Mouse (Mus musculus) limb, embryonic 11.5 days (tissue): ENCODE results near the gene Gm45261. TPM values are rescaled to one million over a fixed set of nuclear protein-coding genes. Genes with fewer than 3 reads are reported as not detected.

Source experiments
- ATAC-seq: fragments of 200-750 bp; cut with Nextera tagmentation; 2 replicates; pipeline ENCODE4 v1.8.0; 2017; ENCODE audit warnings: low read depth; ENCODE audit not compliant: insufficient number of reproducible peaks, low FRiP score, low TSS enrichment
- DNase-seq: peaks from one replicate; pipeline ENCODE4 v3.0.0-alpha.2; 2015; ENCODE audit warnings: low spot score
- H3K27ac ChIP-seq: fragments of 300-500 bp; sonication (generic); replicated peaks from 2 replicates; pipeline ENCODE4 v1.5.1; 2014; ENCODE audit warnings: low read depth, mild to moderate bottlenecking, low read length
- H3K27me3 ChIP-seq: fragments of 300-500 bp; sonication (generic); 2 replicates; pipeline ENCODE4 v1.6.1; 2014; ENCODE audit warnings: mild to moderate bottlenecking, low read length, mixed read lengths; ENCODE audit not compliant: control insufficient read depth, insufficient read depth
- H3K36me3 ChIP-seq: fragments of 300-500 bp; sonication (generic); 2 replicates; pipeline ENCODE4 v1.6.1; 2014; ENCODE audit warnings: mild to moderate bottlenecking, low read length, moderate library complexity, mixed read lengths; ENCODE audit not compliant: control insufficient read depth, insufficient read depth
- H3K4me1 ChIP-seq: fragments of 300-500 bp; sonication (generic); 2 replicates; pipeline ENCODE4 v1.6.1; 2014; ENCODE audit warnings: low read length, mixed read lengths; ENCODE audit not compliant: control insufficient read depth, insufficient read depth
- H3K4me2 ChIP-seq: fragments of 300-500 bp; sonication (generic); 2 replicates; pipeline ENCODE4 v1.6.1; 2014; ENCODE audit warnings: low read depth, mild to moderate bottlenecking, moderate library complexity; ENCODE audit not compliant: severe bottlenecking
- H3K4me3 ChIP-seq: fragments of 300-500 bp; sonication (generic); 2 replicates; pipeline ENCODE4 v1.5.1; 2014; ENCODE audit warnings: low read depth, low read length
- H3K9ac ChIP-seq: fragments of 300-500 bp; sonication (generic); 2 replicates; pipeline ENCODE4 v1.6.1; 2014; ENCODE audit warnings: mild to moderate bottlenecking, low read length
- H3K9me3 ChIP-seq: fragments of 300-500 bp; sonication (generic); 2 replicates; pipeline ENCODE4 v1.6.1; 2016; ENCODE audit warnings: low read length; ENCODE audit not compliant: control insufficient read depth
- WGBS: fragments of 180-500 bp; shearing (Covaris S2); extraction: QIAGEN DNeasy Blood & Tissue Kit; methylation state at CpG from one replicate; pipeline ENCODE4 v1.1.7; 2014; 5-methylcytosine and 5-hydroxymethylcytosine counted together
- polyA plus RNA-seq: library from polyadenylated mRNA; unstranded; fragments of >200 nt; fragmentation: Nextera tagmentation; extraction: Ambion mirVana; gene quantifications from 2 replicates; pipeline ENCODE4 v1.2.1, GENCODE M21; 2014

Gm45261 gene
- polyA plus RNA-seq, 1 experiment from 2014 or later: not detected

DNA sequence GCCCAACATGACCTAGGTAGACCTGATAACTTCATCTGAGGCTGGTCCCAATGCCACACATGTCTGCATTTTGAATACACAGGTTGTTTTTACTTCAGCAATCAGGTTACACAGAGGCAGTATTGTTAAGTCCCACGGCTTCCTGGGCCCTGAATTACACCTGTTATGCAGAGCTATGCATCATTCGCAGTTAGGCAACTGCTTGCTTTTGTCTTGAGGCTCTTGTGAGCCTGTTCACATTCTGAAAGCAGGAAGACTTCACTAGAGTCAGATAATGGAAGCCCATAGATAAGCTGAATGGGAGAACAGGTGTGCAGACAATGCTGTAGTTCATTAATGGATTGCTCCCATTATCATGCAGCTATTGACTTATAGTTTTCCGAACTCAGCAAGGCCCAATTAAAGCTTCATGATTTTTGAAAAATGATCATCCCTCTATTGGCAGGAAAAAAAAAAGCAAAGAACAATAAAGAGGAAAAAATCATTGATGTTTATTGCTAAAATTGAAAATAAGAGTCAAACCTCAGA lies 57.8 kb downstream of the Gm45261 start:
- no peaks in the 10 kb centered on the region for H3K9me3 ChIP-seq
- WGBS: 97% methylated on average over 3 of the region's 3 CpGs
- no peak overlapping the region for H3K4me3 ChIP-seq
- H3K4me1 ChIP-seq: no peaks in the 10 kb centered on the region
- H3K27me3 ChIP-seq: no peaks in the 10 kb centered on the region
- no peak for DNase-seq
- no peak overlapping the region for H3K9ac ChIP-seq
- no peak overlapping the region for H3K27ac ChIP-seq
- no peaks in the 10 kb centered on the region for H3K36me3 ChIP-seq
- H3K4me2 ChIP-seq: no peak overlapping the region
- ATAC-seq: no peak

DNA sequence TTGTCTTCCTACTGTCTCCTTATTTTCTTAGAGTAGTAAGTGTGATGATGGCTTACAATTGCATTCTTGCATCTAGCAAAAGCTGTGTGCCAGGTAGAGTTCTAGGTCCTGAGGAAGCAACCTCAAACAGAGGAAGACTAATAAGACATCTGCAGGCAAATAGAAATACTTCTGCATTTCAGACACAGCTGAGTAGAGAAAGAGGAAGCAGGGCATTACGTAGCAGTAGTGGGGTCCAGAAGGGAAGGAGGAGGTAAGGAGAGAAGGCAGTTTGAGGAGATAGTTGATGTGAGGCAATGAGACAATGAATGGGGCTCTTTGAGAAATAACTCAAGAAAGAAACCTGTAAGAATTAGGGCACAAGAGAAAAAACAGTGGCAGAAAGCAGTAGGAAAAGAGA lies 59.3 kb downstream of the Gm45261 start:
- WGBS: 94% methylated on average over 1 of the region's 1 CpGs
- Histone ChIP-seq H3K36me3 (no peaks in the 10 kb centered on the region), H3K27me3 (no peaks in the 10 kb centered on the region), H3K9me3 (no peaks in the 10 kb centered on the region), H3K4me2 (no peak overlapping the region), H3K4me1 (no peaks in the 10 kb centered on the region), H3K27ac (no peak overlapping the region), H3K4me3 (no peak overlapping the region), H3K9ac (no peak overlapping the region)
- DNase-seq: no peak
- no peak for ATAC-seq

Other genes starting within 250 kb of the Gm45261 start
- 0.45 and 1.4 TPM in 2 replicates for gene Fam124b, start 243.0 kb downstream of the Gm45261 start, polyA plus RNA-seq
- 51.9 and 56.4 TPM in 2 replicates for gene Cul3, start 121.0 kb downstream of the Gm45261 start, polyA plus RNA-seq